Mouse (Mus musculus): ENCODE measurements around the gene Rpl23a.

The Rpl23a gene

GRCm38 (mm10) chr11:78182961-78183844 is at the start of gene Rpl23a:
Gene Rpl23a, minus strand, starts transcription at chr11:78183584.
- peak; percentile 96 for DNase-seq (ENCODE audit: low read depth, low spot score)

- DNase-seq (ENCODE audit: low read depth, low spot score) = no peak
Observed at GRCm38 (mm10) chr11:78231518-78231917, 48.1 kb upstream of the Rpl23a start.

GRCm38 (mm10) chr11:78223586-78223985 is 40.2 kb upstream of the Rpl23a start:
- DNase-seq (ENCODE audit: low read depth, low spot score) = no peak

DNA sequence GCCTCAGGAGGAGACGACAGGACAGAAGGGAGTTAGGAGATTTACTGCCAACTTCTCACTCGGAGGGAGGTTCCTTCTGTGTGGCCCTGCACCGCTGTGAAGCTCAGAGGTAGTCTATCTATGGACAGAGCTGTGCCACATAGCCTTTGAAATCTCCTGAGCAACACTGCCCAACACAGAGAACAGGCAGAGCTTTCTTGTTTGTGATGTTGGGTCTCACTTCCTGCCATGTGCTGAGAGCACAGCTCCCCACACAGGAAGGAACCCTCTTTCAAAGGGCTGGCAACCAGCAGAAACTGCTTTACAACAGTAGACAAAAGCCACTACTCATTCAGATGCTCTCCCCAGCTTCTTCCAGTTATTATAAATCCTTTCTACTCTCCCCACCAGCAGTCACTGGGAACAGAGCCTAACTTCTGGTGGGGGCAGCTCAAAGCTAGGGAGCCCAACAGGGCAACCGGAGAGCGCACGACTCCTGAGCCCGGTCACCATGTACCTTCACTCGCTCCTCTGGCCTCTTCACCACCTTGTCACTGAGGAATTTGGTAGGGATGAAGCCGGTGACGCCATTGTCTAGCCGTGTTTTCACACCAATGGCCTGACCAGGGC is 32.4 kb upstream of the Rpl23a start:
- no peak for DNase-seq (ENCODE audit: low read depth, low spot score)

- no peak for DNase-seq (ENCODE audit: low read depth, low spot score)
Observed at GRCm38 (mm10) chr11:78213086-78213817, 29.9 kb upstream of the Rpl23a start.

DNA sequence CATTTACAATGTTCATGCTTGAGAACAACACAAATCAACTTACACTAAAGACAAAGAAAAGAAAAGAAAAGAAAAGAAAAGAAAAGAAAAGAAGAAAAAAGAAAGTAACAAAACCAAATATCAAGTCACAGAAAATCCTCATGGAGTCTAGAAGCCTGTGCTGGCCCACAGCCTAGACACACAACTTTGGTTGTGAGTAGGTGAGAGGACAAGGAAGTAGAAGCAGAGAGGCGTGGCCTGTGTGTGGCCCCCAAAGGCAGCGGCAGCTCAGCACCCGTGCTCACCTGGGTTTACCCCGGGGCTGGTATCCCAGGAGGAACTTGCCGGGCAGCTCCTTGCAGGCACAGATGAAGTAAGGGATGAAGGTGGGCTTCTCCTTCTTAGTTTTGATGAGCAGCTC is 28.1 kb upstream of the Rpl23a start:
- no peak for DNase-seq (ENCODE audit: low read depth, low spot score)

GRCm38 (mm10) chr11:78210615-78211014 is 27.2 kb upstream of the Rpl23a start:
- no peak for DNase-seq (ENCODE audit: low read depth, low spot score)

DNA sequence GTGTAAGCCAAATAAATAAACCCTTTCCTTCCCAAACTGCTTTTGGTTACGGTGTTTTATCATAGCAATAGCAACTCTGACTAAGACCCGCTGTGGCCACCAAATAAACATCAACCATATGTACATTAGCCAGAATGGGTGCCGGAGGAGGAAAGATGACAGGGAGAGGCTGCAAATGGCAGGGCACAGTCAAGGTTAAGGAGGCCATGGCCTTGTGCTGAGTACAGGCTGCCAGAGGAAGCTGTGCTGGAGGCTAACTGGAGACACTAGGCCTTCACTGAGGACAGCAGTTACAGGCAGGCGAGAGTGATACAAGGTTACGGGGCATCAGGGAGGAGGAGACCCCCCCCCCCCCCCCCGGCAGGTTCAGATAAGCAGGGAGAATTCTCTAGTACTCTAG is 26.5 kb upstream of the Rpl23a start:
- no peak for DNase-seq (ENCODE audit: low read depth, low spot score)

DNA sequence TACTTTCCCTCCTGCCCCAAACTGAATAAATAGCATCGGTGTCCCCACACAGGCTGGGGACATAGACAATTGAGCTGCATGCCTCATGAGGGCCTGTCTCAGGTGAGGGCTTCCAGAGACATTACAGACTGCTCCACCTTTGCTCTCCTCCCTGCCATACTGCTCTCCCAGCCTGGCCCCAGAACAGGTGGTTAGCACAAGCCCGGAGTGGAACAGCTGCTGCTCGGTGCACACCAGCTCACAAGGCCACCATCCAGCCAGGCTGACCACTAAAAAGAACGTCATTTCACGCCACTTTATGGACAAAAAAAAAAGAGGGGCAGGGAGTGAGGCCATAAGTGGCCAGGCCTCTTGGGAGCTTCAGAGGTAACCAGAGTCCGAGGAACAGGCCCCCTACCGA is 23.8 kb upstream of the Rpl23a start:
- no peak for DNase-seq (ENCODE audit: low read depth, low spot score)

DNA sequence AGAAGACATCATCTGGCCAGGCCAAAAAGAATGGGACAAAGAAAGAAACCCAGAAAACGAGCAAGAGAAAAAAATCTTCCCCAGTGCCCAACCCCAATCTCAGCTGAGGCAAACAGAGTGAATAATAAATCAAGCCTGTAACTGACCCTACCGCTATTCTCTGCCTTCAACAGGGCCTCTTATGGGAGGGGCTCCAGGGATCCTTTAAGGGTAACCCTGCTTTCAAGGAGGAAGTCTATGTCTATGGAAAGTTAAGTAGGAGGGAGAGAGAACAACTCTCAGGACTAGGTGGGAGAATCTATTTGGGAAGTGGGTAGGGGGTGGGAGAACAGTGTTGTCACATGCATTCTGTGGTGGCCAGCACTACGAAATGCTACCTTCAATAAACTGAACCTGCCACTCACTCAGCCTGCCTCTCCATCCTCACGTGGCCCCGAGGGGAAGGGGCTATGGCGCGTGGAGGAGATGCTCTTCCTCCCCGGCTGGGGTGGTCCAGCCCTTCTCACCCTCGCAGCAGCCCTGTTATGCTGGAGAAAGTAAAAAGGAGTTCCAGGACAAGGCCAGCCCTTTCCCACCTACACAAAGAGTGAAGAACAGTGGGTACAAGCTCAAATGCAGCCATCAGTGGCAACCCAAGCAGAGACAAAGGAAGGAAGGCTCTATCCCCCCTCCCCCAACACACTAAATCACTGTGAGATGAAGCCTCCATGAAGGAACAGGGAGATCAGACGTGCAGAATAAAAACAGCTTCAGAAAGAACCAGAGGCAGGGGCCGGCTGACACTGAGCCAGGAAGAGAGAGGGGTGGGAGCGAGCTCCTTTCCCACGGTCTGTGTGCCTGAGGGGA is 22.2 kb upstream of the Rpl23a start:
- DNase-seq (ENCODE audit: low read depth, low spot score) = no peak

- no peak for DNase-seq (ENCODE audit: low read depth, low spot score)
Observed at GRCm38 (mm10) chr11:78204287-78204686, 20.9 kb upstream of the Rpl23a start.

DNA sequence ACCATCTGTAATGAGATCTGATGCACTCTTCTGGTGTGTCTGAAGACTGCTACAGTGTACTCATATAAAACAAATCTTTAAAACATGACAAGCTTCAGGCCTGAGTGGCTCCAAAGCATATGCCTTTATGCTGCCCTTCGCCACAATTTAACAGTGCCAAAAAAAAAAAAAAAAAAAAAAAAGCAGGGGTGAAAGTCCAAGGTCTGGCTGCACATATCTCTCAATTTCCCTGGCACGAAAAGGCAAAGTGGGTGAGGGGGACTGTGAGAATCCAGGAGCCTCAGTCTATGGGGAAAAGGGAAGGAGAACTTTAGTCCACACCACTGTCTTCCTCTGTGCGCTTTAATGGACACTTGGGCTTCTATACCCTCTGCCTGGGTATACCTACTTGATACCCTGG is 19.0 kb upstream of the Rpl23a start:
- no peak for DNase-seq (ENCODE audit: low read depth, low spot score)

GRCm38 (mm10) chr11:78195101-78195863 is 11.9 kb upstream of the Rpl23a start:
- DNase-seq (ENCODE audit: low read depth, low spot score) = peak; percentile 35

GRCm38 (mm10) chr11:78194411-78195100 is 11.2 kb upstream of the Rpl23a start:
- DNase-seq (ENCODE audit: low read depth, low spot score) = peak; percentile 94

DNA sequence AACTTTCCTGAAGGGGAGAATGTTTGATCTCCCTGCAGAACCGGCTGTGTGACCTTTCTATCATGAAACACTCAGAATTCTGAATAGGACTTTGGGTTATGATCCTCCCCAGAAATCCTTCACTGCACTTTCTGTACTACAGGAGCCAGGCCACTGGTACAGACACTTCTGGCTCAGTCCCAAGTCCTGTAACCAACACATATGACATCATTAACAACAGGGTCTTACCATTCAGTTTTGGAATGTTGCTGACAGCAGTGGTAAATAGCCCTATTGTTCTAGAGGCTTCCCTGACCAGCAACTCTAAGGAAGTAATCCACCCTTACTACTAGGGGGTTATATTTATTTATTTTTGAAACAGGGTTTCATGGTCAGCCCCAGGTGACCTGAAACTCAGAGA is 9.7 kb upstream of the Rpl23a start, which contains the start of gene Proca1:
Proca1 (plus strand) TSS at position 280 of the 400 bp plus-strand sequence.
- DNase-seq (ENCODE audit: low read depth, low spot score) = no peak

- DNase-seq (ENCODE audit: low read depth, low spot score) = peak; percentile 51
Observed at GRCm38 (mm10) chr11:78190041-78190440, 6.7 kb upstream of the Rpl23a start.

DNA sequence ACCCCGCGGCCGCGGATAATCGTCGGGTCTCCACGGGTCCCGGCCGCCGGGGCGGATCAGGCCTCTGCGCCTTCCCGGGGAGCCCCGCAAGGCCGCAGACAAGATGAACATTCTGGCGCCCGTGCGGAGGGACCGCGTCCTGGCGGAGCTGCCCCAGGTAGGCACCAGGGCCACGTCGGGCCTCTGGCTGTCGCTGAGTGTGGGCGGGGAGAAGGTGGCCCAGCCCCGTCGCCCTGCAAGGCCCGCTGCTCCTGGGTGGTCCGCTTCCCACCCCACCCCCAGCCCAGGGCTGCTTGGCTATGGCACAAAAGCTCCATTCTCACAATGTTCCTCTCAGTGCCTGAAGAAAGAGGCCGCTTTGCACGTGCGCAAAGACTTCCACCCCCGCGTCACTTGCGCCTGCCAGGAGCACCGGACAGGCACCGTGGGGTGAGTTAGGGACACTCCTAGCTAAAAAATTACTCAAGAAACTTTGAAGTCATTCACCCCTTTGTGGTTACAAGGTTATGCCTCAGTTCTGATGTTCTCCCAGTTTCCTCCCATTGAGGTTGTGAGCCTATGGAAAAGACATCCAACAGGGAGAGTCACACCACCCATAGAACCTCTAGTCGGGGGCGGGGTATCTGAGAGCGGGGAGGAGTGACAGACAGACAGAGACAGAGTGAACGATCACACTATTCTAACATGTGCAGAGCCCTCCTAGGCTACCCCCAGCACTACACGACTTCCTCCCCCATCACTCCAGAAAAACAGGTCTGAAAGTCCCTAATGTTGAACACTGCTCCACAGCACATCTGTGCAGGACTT is 6.1 kb upstream of the Rpl23a start:
- DNase-seq (ENCODE audit: low read depth, low spot score) = peak; percentile 96

GRCm38 (mm10) chr11:78188331-78189233 is 5.2 kb upstream of the Rpl23a start, which contains the start of gene Rab34:
Gene Rab34, plus strand, starts transcription at chr11:78188430.
- DNase-seq (ENCODE audit: low read depth, low spot score) = peak; percentile 79
